Mouse (Mus musculus) ovary, postnatal 14 days (tissue): ENCODE measurements around the gene Olfr99.
"Not testable (repeated sequence)": the region's sequence is repeated elsewhere in the genome, so short reads cannot be mapped to it uniquely, and the experiment has no call there.

Experiments used
- DNase-seq: peaks from one replicate; pipeline ENCODE4 v3.0.0; 2022; ENCODE audit warnings: low spot score

Olfr99 gene

DNA sequence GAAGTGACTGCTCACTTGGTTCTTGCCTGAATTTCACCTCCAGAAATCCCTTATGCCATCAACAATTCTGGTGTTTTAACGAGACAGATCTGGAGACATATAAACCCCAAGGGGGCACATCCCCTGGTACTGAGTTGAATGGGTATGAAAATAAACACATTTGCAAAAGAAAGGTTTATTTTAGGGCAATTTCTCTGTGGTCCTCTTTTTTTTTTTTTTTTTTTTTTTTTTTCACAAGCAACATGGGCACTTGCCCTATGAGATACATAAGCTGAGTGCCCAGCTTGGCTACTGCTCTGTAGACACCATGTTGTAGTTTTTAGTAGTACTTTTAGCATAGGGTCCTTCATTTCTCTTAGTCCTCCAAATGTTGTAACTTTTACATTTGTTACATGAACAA lies at the start of gene Olfr99:
Gene Olfr99 (minus strand): TSS at position 101 of the 400 bp plus-strand sequence.
- no peak for DNase-seq

DNA sequence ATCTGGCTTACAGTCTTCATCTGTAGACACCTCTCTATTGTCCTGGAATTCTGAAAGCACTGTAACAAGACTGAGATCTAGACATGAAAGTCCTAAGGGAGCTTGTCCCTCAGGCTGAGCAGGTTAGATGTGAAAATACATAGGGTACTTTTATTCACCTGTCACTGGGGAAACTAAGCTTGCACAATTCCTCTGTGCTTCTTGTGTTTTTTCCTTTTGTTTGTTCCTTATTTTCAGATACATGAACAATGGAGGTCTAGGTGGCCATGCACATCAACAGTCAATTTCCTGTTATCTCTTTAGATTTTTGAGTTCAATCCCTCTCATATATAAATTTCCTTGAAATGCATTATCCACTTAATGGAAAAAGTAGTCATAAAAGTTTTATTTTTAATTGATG lies 33.7 kb upstream of the Olfr99 start, which contains the start of gene Olfr102:
Gene Olfr102 (minus strand): TSS at position 101 of the 400 bp plus-strand sequence.
- DNase-seq: no peak

DNA sequence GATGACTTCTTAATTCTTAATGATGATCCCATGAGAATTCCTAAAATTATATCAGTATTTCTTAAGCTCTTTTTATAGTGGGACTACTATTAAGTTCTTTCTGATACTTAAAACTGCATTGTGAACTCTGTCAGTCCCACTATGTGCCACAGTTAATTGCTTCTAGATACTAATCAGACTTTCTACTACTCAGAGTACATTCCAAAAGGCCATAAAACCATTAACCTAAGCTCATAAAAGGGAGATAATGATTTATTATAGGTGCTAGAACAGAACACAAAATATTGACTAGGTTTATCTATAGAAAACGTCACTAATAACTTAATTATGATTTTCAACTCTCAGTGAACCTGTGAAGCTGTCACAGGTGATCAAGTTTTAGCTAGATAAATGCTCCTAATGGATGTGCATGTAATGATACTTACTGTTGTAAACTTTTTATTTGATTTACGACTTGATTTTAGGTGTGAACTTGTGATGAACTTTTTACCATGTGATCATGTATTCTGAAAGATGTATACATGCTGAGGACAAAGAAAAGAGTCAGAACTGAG lies 27.0 kb upstream of the Olfr99 start:
- no peak for DNase-seq

DNA sequence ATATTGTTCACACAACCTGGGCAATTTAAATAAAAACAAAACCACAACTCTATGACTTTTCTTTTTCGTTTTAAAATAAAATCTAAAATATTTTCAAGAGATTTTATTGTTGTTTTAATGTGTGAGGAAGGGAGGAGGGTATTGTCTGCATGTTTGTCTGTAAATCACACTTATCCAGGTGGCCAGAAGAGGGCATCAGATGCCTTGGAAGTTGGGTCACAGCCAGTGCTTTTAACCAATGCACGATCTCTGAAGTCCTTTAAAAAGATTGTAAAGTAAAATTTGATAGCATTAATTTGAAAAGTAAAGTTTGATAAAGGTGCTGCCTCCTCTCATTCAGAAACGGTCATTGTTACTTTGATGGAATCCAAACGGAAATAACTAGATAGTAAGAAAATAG lies 25.2 kb upstream of the Olfr99 start:
- DNase-seq: no peak

DNA sequence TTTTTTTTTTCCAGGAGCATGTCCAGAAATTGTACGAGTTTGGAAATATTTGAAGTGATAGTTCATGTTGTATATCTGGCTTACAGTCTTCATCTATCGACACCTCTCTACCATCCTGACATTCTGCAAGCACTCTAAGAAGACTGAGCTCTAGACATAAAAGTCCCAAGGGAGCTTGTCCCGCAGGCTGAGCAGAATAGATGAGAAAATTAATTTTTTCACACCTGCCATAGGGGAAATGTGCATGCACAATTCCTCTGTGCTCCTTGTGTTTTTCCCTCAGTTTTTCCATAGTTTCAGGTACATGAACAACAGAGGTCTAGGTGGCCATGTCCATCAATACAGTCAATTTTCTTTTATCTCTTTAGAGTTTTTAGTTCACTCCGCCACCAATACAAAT lies 21.0 kb upstream of the Olfr99 start, which contains the start of gene Olfr101:
Gene Olfr101 (minus strand): TSS at position 101 of the 400 bp plus-strand sequence.
- no peak for DNase-seq

DNA sequence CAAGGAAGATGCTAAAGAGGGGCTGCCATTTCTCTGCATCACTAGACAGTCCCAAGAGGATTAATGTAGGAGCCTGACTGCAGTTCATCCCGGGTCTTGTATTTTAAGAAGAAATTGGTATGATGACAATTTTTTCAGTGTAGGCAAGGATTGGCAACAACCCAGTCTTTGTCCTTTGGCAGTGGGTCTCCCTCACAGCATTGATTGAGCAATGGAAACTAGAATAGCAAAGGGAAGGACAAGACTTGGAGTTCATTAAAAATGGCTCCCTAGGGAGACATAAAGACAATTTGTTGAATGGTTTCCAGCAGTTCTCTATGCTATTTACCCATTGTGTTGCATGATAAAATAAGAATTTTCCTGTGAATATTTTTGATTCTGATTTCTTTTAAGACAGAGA lies 2.9 kb downstream of the Olfr99 start:
- no peak for DNase-seq

DNA sequence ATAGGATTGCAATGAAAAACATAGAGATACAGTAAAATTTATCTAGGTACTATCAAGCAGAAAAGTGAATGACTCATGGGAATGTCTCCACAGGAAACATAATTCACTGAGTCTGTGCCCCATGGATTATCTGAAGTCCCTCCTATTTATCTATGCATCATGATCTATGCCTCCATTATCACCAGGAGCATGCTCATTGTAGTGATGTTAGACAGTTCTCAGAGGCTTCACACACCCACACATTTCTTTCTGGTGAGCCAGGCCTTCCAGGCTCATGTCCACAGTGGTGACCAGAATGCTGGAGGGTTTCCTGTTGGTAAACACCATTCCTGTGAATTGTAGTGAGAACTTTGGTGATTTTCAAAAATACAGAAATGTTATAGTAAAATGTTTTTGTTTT lies 6.7 kb downstream of the Olfr99 start:
- DNase-seq: no peak

DNA sequence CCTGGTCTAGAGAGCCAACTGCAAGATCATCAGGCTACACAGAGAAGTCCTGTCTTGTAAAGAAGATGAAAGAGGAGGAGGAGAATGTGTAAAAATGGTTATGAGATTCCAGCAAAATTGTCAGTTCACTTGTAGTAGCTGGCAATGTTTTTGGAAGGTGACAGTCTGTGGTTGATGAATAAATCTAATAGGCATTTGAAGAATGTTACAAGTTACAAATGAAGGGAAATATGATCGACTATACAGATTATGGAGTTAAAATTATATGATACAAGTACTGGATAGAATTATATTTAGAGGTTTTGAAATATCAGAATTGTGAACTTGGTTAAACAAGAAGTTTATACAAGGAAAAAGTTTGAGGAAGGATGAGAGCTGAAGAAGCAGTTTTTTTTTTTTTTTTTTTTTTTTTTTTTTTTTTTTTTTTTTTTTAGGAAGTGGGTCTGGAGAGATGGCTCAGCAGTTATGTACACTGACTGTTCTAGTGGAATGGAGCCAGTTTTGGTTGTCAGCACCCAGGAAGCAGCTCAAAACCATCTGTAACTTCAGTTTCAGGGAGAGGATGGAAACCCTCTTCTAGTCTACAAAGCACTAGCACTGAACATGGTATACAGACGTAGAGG lies 7.5 kb downstream of the Olfr99 start:
- DNase-seq: no peak

DNA sequence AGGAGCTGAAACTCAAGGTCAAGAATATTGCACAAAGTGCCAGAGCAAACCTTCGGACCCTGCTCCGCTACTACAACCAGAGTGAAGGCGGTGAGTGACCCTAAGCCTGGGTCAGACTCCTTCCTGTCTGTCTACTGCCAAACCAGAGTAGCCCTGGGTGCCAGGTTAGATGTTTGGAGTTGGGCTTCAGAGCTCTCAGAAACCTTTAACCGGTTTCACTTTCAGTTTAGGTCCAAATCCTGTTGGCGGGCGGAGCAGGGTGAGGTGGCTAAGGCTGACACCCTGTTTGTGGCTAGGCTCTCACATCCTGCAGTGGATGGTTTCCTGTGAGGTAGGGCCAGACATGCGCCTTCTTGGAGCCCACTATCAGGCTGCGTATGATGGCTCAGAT lies 12.6 kb downstream of the Olfr99 start:
- DNase-seq: no peak

DNA sequence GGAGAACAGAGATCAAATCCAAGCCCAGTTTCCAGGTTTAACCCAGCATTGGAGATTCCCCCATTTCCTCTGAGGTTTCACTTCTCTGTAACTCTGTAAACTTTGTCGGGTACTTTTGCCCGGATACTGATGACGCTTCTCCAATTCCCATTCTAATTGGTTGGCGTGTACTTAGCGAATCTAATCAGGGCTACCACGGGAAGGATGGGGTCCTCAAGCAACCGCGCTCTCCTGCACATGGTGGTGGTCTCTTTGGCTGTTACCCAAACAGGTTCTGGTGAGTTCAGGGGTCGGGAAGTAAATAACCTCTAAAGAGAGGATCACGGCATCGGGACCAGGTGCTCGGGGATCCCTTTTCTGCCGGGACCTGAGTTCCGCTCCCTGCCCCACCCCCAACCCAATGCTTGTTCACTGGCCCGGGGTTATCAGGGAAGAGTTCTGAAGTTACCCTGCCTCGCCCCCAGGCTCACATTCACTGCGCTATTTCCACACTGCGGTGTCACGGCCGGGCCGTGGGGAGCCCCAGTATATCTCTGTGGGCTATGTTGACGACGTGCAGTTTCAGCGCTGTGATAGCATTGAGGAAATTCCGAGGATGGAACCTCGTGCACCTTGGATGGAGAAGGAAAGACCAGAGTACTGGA lies 13.1 kb downstream of the Olfr99 start, which contains the start of gene H2-M3:
Gene H2-M3 (plus strand): TSS at position 163 of the 644 bp plus-strand sequence.
- peak; percentile 95 for DNase-seq

DNA sequence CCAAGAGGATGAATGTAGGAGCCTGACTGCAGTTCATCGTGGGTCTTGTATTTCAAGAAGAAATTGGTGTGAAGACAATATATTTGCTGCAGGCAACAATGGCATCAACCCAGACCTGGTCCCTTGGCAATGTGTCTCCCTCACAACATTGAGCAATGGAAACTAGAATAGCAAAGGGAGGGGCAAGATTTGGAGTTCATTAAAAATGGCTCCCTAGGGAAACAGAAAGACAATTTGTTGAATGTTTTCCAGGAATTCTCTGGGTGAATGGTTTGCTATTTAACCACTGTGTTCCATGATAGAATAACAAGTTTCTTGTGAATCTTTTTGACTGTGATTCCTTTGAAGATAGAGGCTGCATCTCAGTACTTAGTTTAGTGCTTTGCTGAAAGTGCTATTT lies 19.6 kb downstream of the Olfr99 start, which contains the start of gene Olfr98:
Gene Olfr98 (minus strand): TSS at position 124 of the 400 bp plus-strand sequence.
- no peak for DNase-seq

DNA sequence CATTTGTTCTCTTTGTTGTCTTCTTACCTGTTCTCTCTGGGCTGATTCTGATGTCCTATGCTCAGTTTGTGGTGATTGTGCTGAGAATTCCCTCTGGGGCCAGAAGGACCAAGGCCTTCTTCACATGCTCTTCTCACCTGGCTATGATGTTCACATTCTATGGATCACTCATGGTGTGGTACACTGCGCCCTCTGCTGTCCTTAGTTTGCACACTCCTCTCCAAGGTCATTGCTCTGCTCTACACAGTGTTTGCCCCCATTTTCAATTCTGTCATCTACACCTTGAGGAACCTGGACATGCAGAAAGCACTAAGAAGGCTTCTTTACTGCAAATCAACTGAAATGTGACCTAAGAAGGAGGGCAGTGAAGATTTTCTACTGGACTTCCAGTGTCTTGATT lies 32.7 kb downstream of the Olfr99 start:
- DNase-seq: no peak

DNA sequence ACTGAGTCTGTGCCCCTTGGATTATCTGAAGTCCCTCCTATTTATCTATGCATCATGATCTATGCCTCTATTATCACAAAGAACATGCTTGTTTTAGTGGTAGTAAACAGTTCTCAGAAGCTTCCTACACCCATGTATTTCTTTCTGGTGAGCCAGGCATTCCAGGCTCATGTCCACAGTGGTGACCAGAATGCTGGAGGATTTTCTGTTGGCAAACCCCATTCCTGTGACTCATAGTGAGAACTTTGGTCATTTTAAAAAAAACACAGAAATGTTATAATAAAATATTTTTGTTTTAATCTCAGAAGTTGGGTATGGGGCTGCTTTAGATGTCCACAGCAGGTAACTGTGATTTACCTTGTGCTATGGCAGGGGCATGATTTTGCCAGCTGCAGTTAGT lies 33.8 kb downstream of the Olfr99 start:
- DNase-seq: no peak

DNA sequence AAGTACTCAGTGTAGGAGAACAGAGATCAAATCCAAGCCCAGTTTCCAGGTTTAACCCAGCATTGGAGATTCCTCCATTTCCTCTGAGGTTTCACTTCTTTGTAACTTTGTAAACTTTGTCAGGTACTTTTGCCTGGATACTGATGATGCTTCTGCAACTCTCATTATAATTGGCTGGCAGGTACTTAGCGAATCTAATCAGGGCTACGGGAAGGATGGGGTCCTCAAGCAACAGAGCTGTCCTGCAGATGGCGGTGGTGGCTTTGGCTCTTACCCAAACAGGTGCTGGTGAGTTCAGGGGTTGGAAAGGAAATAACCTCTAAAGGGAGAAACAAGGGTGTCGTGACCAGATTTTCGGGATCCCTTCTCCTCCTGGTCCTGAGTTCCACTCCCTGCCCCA lies 36.5 kb downstream of the Olfr99 start:
- DNase-seq: peak; percentile 47

DNA sequence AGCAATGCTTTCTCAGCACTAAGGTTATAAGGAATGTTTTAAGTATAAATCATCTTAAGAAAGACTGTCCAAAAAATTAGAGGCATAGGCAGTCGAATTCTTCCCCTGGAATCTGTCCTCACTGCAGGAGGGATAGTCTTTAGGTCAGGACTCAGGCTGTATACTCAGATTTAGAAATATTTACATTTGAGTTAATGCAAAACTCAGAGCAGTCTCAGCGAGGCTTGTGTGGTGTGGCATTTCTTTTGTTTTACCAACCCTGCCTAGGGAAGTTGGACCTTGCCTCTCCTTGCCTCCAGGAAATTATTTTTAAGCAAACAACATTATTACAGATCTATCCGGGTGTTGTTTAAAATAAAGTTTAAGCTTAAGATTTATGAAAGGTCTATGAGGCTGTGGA lies 41.1 kb downstream of the Olfr99 start:
- DNase-seq: no peak

DNA sequence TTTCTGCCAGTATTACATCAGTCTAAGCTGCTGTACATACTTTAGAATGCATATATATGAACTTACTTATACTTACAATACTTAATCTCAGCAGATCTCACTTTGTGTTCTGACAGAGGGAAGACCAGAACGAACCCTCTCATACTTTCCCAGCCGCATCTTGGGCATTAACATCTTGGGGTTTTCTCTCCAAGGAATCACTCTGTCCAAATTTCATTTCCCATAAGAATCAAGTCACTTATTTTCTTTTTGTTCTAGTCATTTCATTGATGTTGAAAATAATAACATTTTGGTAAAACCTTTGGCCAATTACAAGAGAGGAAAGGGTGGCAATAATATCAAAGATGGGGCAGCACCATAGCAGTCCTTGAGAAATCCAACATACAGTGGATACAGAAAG lies 46.0 kb downstream of the Olfr99 start, which contains the start of gene Olfr97:
Gene Olfr97 (minus strand): TSS at position 101 of the 400 bp plus-strand sequence.
- not testable (repeated sequence) for DNase-seq
